Mouse (Mus musculus): ENCODE data around the gene Cd37.

GRCm38 (mm10) chr7:45211070-45211469 is 27.8 kb downstream of the Cd37 start:
- TF ChIP-seq POLR2A (IDR thresholded peaks at IDR 0.05; ENCODE audit: low read depth, low read length) = no peak
- TF ChIP-seq CTCF (conservative IDR thresholded peaks at IDR 0.05; ENCODE audit: insufficient read depth, insufficient read length, low read depth, low read length) = no peak
